Mouse (Mus musculus) forebrain, postnatal 0 days (tissue): ENCODE data around the gene B3gnt2. TPM values are rescaled to one million over a fixed set of nuclear protein-coding genes. Genes with fewer than 3 reads are reported as not detected.

Experiments
- ATAC-seq: fragments of 200-750 bp; cut with Nextera tagmentation; 2 replicates; pipeline ENCODE4 v1.8.0; 2017; ENCODE audit warnings: mild to moderate bottlenecking, moderate library complexity
- DNase-seq: peaks from one replicate; pipeline ENCODE4 v3.0.0-alpha.2; 2015
- H3K27ac ChIP-seq: fragments of 300-500 bp; sonication (generic); 2 replicates; pipeline ENCODE4 v1.5.1; 2014; ENCODE audit warnings: low read depth, mild to moderate bottlenecking, antibody characterized with exemption, low read length, moderate library complexity, mixed read lengths
- H3K27me3 ChIP-seq: fragments of 300-500 bp; sonication (generic); 2 replicates; pipeline ENCODE4 v1.6.1; 2014; ENCODE audit warnings: mild to moderate bottlenecking, low read length, mixed read lengths; ENCODE audit not compliant: insufficient read depth
- H3K36me3 ChIP-seq: fragments of 300-500 bp; sonication (generic); 2 replicates; pipeline ENCODE4 v1.6.1; 2014; ENCODE audit warnings: mild to moderate bottlenecking, moderate library complexity; ENCODE audit not compliant: insufficient read depth
- H3K4me1 ChIP-seq: fragments of 300-500 bp; sonication (generic); 2 replicates; pipeline ENCODE4 v1.6.1; 2014; ENCODE audit warnings: antibody characterized with exemption; ENCODE audit not compliant: insufficient read depth
- H3K4me2 ChIP-seq: fragments of 300-500 bp; sonication (generic); 2 replicates; pipeline ENCODE4 v1.6.1; 2014; ENCODE audit warnings: low read depth, mild to moderate bottlenecking, moderate library complexity
- H3K4me3 ChIP-seq: fragments of 300-500 bp; sonication (generic); 2 replicates; pipeline ENCODE4 v1.5.1; 2014; ENCODE audit warnings: low read depth, low read length, mixed read lengths
- H3K9ac ChIP-seq: fragments of 300-500 bp; sonication (generic); 2 replicates; pipeline ENCODE4 v1.6.1; 2014; ENCODE audit warnings: mild to moderate bottlenecking
- H3K9me3 ChIP-seq: fragments of 300-500 bp; sonication (generic); 2 replicates; pipeline ENCODE4 v1.6.1; 2016; ENCODE audit warnings: low read length
- CTCF ChIP-seq: sonication (generic); IDR thresholded peaks from 2 replicates; pipeline ENCODE4 v1.5.1; 2016; ENCODE audit warnings: antibody characterized with exemption, control low read depth, low read depth
- WGBS: fragments of 180-500 bp; shearing (Covaris S2); extraction: QIAGEN DNeasy Blood & Tissue Kit; methylation state at CpG from one replicate; pipeline ENCODE4 v1.1.7; 2014; 5-methylcytosine and 5-hydroxymethylcytosine counted together
- polyA plus RNA-seq: library from polyadenylated mRNA; unstranded; fragments of >200 nt; fragmentation: Nextera tagmentation; extraction: Ambion mirVana; gene quantifications from 2 replicates; pipeline ENCODE4 v1.2.1, GENCODE M21; 2015
- total RNA-seq: library from RNA; depleted of rRNA; stranded (reverse); fragments of >200 nt; gene quantifications from 2 replicates; pipeline ENCODE4 v1.2.3, GENCODE M21; 2014

Gene B3gnt2
- total and polyA plus RNA-seq, 2 experiments from 2014 or later = 3.0 to 6.7 TPM

GRCm38 (mm10) chr11:22787833-22788232, 72.9 kb downstream of the B3gnt2 start:
- no peak overlapping the region for H3K9ac ChIP-seq
- no peak for DNase-seq
- no peaks in the 10 kb centered on the region for H3K9me3 ChIP-seq
- H3K27ac ChIP-seq = no peak overlapping the region
- no peaks in the 10 kb centered on the region for H3K36me3 ChIP-seq
- no peaks in the 10 kb centered on the region for H3K27me3 ChIP-seq
- whole genome bisulfite sequencing = 88% methylated on average over 2 of the region's 2 CpGs
- no peak overlapping the region for H3K4me3 ChIP-seq
- no peaks in the 10 kb centered on the region for H3K4me1 ChIP-seq
- no peak for ATAC-seq
- no peak for TF ChIP-seq CTCF
- H3K4me2 ChIP-seq = no peak overlapping the region

DNA sequence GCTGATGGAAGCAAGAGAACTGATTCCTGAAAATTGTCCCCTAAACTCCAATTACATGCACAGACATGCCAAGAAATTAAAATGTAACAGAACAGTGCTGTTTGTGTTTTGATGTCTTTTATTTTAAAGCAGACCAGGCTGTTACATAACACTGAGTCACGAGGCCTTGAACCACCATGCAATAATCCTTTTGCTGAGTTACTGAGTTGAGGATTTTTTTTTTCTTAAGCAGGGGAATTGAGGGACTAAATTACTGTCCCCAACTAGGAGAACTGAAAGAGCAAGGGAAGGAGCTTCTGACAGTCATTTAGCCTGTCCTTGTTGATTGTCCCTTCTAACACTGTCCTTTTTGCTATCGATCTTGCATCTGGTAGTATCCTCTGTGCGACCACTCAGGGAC, 76.3 kb downstream of the B3gnt2 start:
- H3K9me3 ChIP-seq = no peaks in the 10 kb centered on the region
- no peak for DNase-seq
- 82% methylated on average over 3 of the region's 3 CpGs for WGBS
- no peak overlapping the region for H3K4me2 ChIP-seq
- H3K4me1 ChIP-seq = no peaks in the 10 kb centered on the region
- H3K27ac ChIP-seq = no peak overlapping the region
- no peak overlapping the region for H3K4me3 ChIP-seq
- no peak for TF ChIP-seq CTCF
- H3K27me3 ChIP-seq = no peaks in the 10 kb centered on the region
- H3K36me3 ChIP-seq = no peaks in the 10 kb centered on the region
- no peak overlapping the region for H3K9ac ChIP-seq
- no peak for ATAC-seq

GRCm38 (mm10) chr11:22782705-22783124, 78.0 kb downstream of the B3gnt2 start:
- H3K9me3 ChIP-seq = no peaks in the 10 kb centered on the region
- no peak overlapping the region for H3K27ac ChIP-seq
- no peak overlapping the region for H3K4me2 ChIP-seq
- H3K36me3 ChIP-seq = no peaks in the 10 kb centered on the region
- 76% methylated on average over 13 of the region's 13 CpGs for WGBS
- ATAC-seq (no peak), DNase-seq (no peak)
- H3K4me1 ChIP-seq = no peaks in the 10 kb centered on the region
- no peak for TF ChIP-seq CTCF
- H3K27me3 ChIP-seq = no peaks in the 10 kb centered on the region
- H3K4me3 ChIP-seq = no peak overlapping the region
- no peak overlapping the region for H3K9ac ChIP-seq

- DNase-seq (no peak), ATAC-seq (no peak)
- no peak overlapping the region for H3K4me2 ChIP-seq
- no peak overlapping the region for H3K27ac ChIP-seq
- no peaks in the 10 kb centered on the region for H3K9me3 ChIP-seq
- no peaks in the 10 kb centered on the region for H3K27me3 ChIP-seq
- H3K4me3 ChIP-seq = no peak overlapping the region
- TF ChIP-seq CTCF = no peak
- H3K4me1 ChIP-seq = no peaks in the 10 kb centered on the region
- H3K9ac ChIP-seq = no peak overlapping the region
- H3K36me3 ChIP-seq = no peaks in the 10 kb centered on the region
These were observed 79.6 kb downstream of the B3gnt2 start for GRCm38 (mm10) chr11:22781190-22781589.

GRCm38 (mm10) chr11:22780761-22781160, 80.0 kb downstream of the B3gnt2 start:
- no peak overlapping the region for H3K9ac ChIP-seq
- WGBS = 92% methylated on average over 2 of the region's 2 CpGs
- H3K4me3 ChIP-seq = no peak overlapping the region
- no peak for DNase-seq
- no peak for TF ChIP-seq CTCF
- H3K4me1 ChIP-seq = no peaks in the 10 kb centered on the region
- no peaks in the 10 kb centered on the region for H3K9me3 ChIP-seq
- no peak for ATAC-seq
- H3K4me2 ChIP-seq = no peak overlapping the region
- no peak overlapping the region for H3K27ac ChIP-seq
- no peaks in the 10 kb centered on the region for H3K27me3 ChIP-seq
- no peaks in the 10 kb centered on the region for H3K36me3 ChIP-seq

DNA sequence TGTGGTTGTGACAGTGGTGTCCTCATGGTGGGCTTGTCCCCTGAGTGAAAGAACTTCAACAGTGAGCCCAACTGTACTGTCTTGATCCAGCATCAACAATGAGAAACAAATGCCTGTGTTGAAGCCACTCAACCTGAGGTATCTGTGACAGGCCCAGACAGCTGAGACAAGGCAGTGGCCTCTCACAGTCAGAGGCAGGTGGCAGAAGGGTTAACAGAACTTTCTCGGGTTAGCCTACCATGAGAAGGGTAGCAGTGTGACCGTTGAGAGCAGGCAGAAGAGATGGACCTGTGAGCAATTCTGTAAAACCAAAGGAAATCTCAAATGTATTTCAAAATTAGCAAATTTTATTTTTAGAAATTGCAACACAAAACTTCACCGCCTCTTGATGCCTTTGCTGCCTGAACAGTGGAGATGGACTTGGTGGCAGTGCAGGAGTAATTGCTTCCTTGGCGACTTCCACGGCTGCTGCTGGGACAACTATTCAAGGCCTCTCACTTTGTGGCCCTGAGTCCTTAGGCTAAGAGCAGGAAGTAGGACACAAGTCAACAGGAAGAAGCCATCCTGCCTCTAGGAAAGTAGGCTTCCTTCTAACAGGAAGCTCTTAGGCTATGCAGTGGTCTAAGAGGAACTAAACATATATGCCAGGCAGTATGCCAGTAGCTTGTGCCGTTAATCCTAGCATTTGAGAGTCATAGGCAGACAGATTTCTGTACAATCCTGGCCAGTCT, 80.8 kb downstream of the B3gnt2 start:
- H3K27me3 ChIP-seq = no peaks in the 10 kb centered on the region
- no peaks in the 10 kb centered on the region for H3K9me3 ChIP-seq
- no peak overlapping the region for H3K4me2 ChIP-seq
- H3K9ac ChIP-seq = no peak overlapping the region
- no peak overlapping the region for H3K27ac ChIP-seq
- DNase-seq = no peak
- H3K4me3 ChIP-seq = no peak overlapping the region
- H3K4me1 ChIP-seq = no peaks in the 10 kb centered on the region
- no peaks in the 10 kb centered on the region for H3K36me3 ChIP-seq
- WGBS = 78% methylated on average over 6 of the region's 6 CpGs
- ATAC-seq = no peak
- no peak for TF ChIP-seq CTCF

DNA sequence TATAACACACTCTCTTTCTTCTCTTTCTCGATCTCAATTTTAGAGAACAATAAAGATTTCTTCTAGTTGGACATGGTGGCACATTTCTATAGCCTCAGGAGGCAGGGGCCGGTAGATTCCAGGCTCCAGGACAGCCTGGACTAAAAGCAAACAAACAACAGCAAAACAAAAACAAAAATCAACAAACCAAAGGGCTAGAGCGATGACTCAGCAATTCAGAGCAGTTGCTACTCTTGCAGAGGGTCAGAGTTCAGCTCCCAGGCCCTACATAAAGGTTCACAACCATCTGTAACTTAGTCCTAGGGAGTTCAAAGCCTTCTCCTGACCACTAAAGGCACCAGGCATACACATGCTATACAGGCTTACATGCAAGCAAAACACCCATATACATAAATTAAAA, 82.2 kb downstream of the B3gnt2 start:
- Histone ChIP-seq H3K9ac (no peak overlapping the region), H3K36me3 (no peaks in the 10 kb centered on the region), H3K9me3 (no peaks in the 10 kb centered on the region), H3K27ac (no peak overlapping the region), H3K4me3 (no peak overlapping the region), H3K4me2 (no peak overlapping the region), H3K27me3 (no peaks in the 10 kb centered on the region), H3K4me1 (no peaks in the 10 kb centered on the region)
- ATAC-seq (no peak), DNase-seq (no peak)
- TF ChIP-seq CTCF = no peak
- WGBS = 64% methylated on average over 3 of the region's 3 CpGs
